Mouse (Mus musculus): ENCODE data around the gene Dchs2. TPM values are rescaled to one million over a fixed set of nuclear protein-coding genes. Genes with fewer than 3 reads are reported as not detected.

Gene Dchs2
- polyA plus RNA-seq, 1 experiment from 2014 or later: 0.92 TPM

DNA sequence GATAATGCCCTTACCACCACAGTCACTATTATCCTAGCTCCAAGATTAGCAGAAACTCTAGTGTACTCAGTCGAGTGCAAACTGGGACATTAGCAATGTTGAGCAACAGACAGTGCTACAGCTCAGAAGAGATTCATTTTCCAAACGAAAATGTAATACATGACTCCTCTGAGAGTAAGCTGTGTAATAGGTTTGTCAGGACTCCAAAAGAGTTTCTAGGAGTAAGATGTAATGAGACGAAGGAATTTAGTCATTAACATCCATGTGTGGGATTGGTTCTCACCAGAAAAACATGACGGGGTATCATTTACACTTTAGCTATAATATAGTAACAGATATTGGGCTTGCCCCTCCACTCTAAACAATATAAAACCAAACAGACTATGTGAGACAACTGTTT, 90.3 kb downstream of the Dchs2 start:
- Histone ChIP-seq H3K4me1 (no peaks in the 10 kb centered on the region), H3K4me2 (no peak overlapping the region), H3K36me3 (replicated peaks) (no peaks in the 10 kb centered on the region), H3K27me3 (replicated peaks) (no peaks in the 10 kb centered on the region), H3K4me3 (no peak overlapping the region), H3K9me3 (no peaks in the 10 kb centered on the region), H3K9ac (no peak overlapping the region), H3K27ac (no peak overlapping the region)
- WGBS: 88% methylated on average over 4 of the region's 4 CpGs
- ATAC-seq (replicated peaks): no peak

GRCm38 (mm10) chr3:83220101-83220500, 92.4 kb downstream of the Dchs2 start:
- WGBS: 92% methylated on average over 2 of the region's 2 CpGs
- no peak for ATAC-seq (replicated peaks)
- Histone ChIP-seq H3K27me3 (replicated peaks) (no peaks in the 10 kb centered on the region), H3K36me3 (replicated peaks) (no peaks in the 10 kb centered on the region), H3K4me1 (no peaks in the 10 kb centered on the region), H3K27ac (no peak overlapping the region), H3K4me3 (no peak overlapping the region), H3K9ac (no peak overlapping the region), H3K9me3 (no peaks in the 10 kb centered on the region), H3K4me2 (no peak overlapping the region)

GRCm38 (mm10) chr3:83222125-83222524, 94.4 kb downstream of the Dchs2 start:
- Histone ChIP-seq H3K27me3 (replicated peaks) (no peaks in the 10 kb centered on the region), H3K4me3 (no peak overlapping the region), H3K9ac (no peak overlapping the region), H3K36me3 (replicated peaks) (no peaks in the 10 kb centered on the region), H3K9me3 (no peaks in the 10 kb centered on the region), H3K27ac (no peak overlapping the region), H3K4me1 (no peaks in the 10 kb centered on the region), H3K4me2 (no peak overlapping the region)
- 71% methylated on average over 5 of the region's 5 CpGs for WGBS
- ATAC-seq (replicated peaks): no peak

DNA sequence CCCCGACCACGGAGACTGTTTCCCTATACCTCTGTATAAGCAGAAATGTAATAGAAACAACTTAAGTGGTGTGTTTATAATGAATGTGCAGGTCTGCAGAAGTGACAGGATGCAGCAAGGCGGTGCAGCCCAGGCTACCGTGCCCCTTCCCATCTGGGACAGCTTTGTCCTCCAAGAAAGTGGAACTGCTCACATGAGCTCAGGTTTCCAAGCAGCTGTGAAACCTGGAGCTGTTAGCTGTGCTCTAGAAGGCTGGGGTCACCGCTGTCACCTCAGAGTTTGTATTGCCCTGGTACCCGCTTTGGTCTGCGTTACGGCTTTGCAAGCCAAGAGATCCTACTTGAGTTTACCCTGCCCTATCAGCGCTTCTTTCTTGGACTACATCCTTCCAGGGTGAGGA, 100.6 kb downstream of the Dchs2 start:
- Histone ChIP-seq H3K4me2 (no peak overlapping the region), H3K4me3 (no peak overlapping the region), H3K36me3 (replicated peaks) (no peaks in the 10 kb centered on the region), H3K9ac (no peak overlapping the region), H3K4me1 (no peaks in the 10 kb centered on the region), H3K27ac (no peak overlapping the region), H3K9me3 (no peaks in the 10 kb centered on the region), H3K27me3 (replicated peaks) (no peaks in the 10 kb centered on the region)
- ATAC-seq (replicated peaks): no peak
- WGBS: 86% methylated on average over 9 of the region's 9 CpGs

DNA sequence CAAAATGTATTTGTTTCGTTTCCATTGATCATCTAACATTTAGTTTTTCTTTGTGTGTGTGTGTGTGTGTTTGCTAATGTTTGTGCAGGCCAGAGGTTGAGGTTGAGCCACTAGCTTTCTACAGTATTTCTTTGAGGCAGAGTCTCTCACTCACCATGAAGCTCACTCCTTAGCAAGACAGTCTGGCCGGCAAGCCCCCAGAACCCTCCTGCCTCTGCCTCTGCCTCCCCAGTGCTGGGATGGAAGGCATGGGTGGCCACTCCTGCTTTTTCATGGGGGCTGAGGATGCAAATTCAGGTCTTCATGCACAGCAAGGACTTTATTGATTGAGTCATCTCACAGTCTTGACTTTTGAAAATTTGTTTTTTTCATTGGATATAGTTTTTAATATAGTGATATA, 102.6 kb downstream of the Dchs2 start:
- Histone ChIP-seq H3K9me3 (no peaks in the 10 kb centered on the region), H3K4me3 (no peak overlapping the region), H3K4me2 (no peak overlapping the region), H3K36me3 (replicated peaks) (no peaks in the 10 kb centered on the region), H3K27me3 (replicated peaks) (no peaks in the 10 kb centered on the region), H3K27ac (no peak overlapping the region), H3K4me1 (no peaks in the 10 kb centered on the region), H3K9ac (no peak overlapping the region)
- WGBS: 89% methylated on average over 2 of the region's 2 CpGs
- no peak for ATAC-seq (replicated peaks)

DNA sequence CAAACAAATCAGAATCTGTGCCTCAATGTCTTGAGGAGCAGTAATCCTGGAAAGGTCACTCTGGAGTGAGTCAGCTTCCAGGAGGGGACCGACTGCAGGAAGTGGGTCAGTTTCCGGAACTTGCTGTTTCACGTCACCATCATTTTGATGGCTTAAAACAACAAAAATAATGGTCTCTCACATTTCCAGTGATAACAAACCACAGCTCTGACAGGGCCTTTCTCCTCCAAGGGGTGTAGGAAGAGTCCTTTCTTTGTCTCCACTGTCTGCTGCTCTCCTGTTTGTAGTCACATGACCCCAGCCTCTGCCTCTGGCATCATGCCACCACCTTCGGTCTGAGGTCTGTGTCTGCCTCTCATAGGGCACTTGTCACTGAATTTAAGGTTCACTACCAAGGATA, 106.7 kb downstream of the Dchs2 start:
- H3K4me2 ChIP-seq: no peak overlapping the region
- no peak overlapping the region for H3K9ac ChIP-seq
- no peaks in the 10 kb centered on the region for H3K27me3 ChIP-seq (replicated peaks)
- H3K4me3 ChIP-seq: no peak overlapping the region
- no peaks in the 10 kb centered on the region for H3K9me3 ChIP-seq
- WGBS: 73% methylated on average over 4 of the region's 4 CpGs
- no peak for ATAC-seq (replicated peaks)
- no peaks in the 10 kb centered on the region for H3K36me3 ChIP-seq (replicated peaks)
- H3K4me1 ChIP-seq: no peaks in the 10 kb centered on the region
- H3K27ac ChIP-seq: no peak overlapping the region

DNA sequence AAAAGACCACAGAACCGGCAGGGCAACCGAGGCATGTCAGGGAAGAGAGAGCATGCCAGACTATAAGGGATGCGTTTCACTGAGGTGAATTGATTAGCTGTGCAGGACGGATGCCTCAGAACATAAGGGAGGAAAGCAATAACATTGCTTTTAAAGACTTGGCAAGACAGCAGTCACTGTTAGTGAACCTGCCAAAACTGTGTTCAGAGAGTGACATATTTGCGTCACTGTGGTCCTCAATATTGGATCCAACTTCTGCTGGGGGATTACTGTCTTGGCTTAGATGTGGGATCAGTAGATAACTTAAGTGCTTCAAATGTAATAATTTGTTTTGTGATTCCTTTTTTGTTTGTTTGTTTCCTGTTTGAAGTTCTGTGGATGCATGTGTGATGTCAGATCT, 107.3 kb downstream of the Dchs2 start:
- Histone ChIP-seq H3K4me1 (no peaks in the 10 kb centered on the region), H3K9me3 (no peaks in the 10 kb centered on the region), H3K9ac (no peak overlapping the region), H3K4me2 (no peak overlapping the region), H3K4me3 (no peak overlapping the region), H3K27ac (no peak overlapping the region), H3K36me3 (replicated peaks) (no peaks in the 10 kb centered on the region), H3K27me3 (replicated peaks) (no peaks in the 10 kb centered on the region)
- WGBS: 81% methylated on average over 5 of the region's 5 CpGs
- ATAC-seq (replicated peaks): no peak

DNA sequence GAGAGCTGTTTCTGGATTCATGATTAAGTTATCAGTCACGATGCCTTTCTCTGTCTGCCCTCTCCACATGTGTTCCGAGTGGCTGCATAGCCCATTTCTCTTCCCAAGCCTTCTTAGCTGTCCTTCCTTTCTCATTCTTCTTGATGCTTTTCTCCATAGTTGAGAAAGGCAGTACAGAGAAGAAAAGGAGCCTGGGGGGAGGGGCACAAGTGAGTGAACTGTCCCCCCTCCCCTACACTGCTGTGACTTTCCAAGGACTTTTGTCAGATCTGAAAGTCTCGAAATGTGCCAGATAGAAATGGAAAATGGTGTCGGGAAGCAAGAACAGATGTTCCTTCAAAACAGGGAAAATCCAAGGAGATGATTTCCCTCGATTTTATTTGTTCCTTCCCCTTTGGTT, 118.8 kb downstream of the Dchs2 start:
- no peak for ATAC-seq (replicated peaks)
- no peaks in the 10 kb centered on the region for H3K36me3 ChIP-seq (replicated peaks)
- no peaks in the 10 kb centered on the region for H3K27me3 ChIP-seq (replicated peaks)
- H3K9ac ChIP-seq: no peak overlapping the region
- H3K4me2 ChIP-seq: no peak overlapping the region
- 59% methylated on average over 5 of the region's 5 CpGs for WGBS
- no peak overlapping the region for H3K27ac ChIP-seq
- H3K4me1 ChIP-seq: no peaks in the 10 kb centered on the region
- H3K9me3 ChIP-seq: no peaks in the 10 kb centered on the region
- no peak overlapping the region for H3K4me3 ChIP-seq

GRCm38 (mm10) chr3:83250001-83250545, 122.3 kb downstream of the Dchs2 start:
- 88% methylated on average over 4 of the region's 4 CpGs for WGBS
- H3K9me3 ChIP-seq: no peaks in the 10 kb centered on the region
- H3K4me2 ChIP-seq: no peak overlapping the region
- no peak overlapping the region for H3K9ac ChIP-seq
- no peak for ATAC-seq (replicated peaks)
- H3K4me3 ChIP-seq: no peak overlapping the region
- no peaks in the 10 kb centered on the region for H3K4me1 ChIP-seq
- no peaks in the 10 kb centered on the region for H3K36me3 ChIP-seq (replicated peaks)
- no peaks in the 10 kb centered on the region for H3K27me3 ChIP-seq (replicated peaks)
- H3K27ac ChIP-seq: no peak overlapping the region

- Histone ChIP-seq H3K9ac (no peak overlapping the region), H3K4me1 (no peaks in the 10 kb centered on the region), H3K27me3 (replicated peaks) (no peaks in the 10 kb centered on the region), H3K36me3 (replicated peaks) (no peaks in the 10 kb centered on the region), H3K4me2 (no peak overlapping the region), H3K4me3 (no peak overlapping the region), H3K9me3 (no peaks in the 10 kb centered on the region), H3K27ac (no peak overlapping the region)
- no peak for ATAC-seq (replicated peaks)
- WGBS: 82% methylated on average over 7 of the region's 7 CpGs
These were observed 124.2 kb downstream of the Dchs2 start for GRCm38 (mm10) chr3:83251899-83252298.

DNA sequence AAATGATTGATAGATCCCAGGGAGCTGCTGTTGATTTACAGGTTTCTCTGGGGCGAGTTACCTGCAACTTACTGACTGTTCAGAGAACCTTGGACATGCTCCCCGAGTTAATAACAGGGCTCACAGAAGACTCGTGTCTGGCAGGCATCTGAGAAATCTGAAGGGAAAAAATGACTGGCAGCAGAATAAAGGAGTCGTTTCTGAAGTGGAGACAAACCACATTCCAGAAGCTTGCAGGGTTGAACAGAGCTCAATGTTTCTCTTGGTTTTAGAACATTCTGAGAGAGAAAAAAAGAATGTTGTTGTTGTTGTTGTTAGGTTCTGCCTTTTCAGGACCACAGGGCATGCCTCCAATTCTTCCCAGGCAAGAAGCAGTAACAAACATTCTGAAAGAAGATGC, 131.7 kb downstream of the Dchs2 start:
- ATAC-seq (replicated peaks): no peak
- WGBS: 64% methylated on average over 4 of the region's 4 CpGs
- no peak overlapping the region for H3K4me2 ChIP-seq
- H3K9ac ChIP-seq: no peak overlapping the region
- H3K4me1 ChIP-seq: no peaks in the 10 kb centered on the region
- H3K27ac ChIP-seq: no peak overlapping the region
- H3K9me3 ChIP-seq: no peaks in the 10 kb centered on the region
- H3K4me3 ChIP-seq: no peak overlapping the region
- H3K36me3 ChIP-seq (replicated peaks): no peaks in the 10 kb centered on the region
- no peaks in the 10 kb centered on the region for H3K27me3 ChIP-seq (replicated peaks)

DNA sequence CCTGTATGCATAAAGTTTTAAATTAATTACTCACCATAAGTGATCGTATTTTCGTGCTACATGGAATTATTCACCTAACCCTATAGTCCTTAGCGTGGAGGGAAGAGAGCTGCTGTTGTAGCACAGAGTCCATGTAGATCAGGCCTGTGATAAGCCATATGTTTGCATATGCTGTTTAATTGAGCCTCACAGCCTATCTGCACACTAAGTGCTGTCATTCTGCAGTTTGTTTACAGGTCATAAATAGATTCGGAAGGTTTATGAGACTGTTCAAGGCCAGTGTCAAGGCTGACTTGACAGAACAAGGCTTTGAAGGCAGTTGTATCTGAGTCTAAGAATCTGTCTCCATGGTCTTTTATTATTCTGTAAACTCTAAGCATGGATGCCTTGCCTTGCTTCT, 138.3 kb downstream of the Dchs2 start:
- WGBS: 92% methylated on average over 4 of the region's 4 CpGs
- H3K4me2 ChIP-seq: no peak overlapping the region
- no peak for ATAC-seq (replicated peaks)
- H3K9me3 ChIP-seq: no peaks in the 10 kb centered on the region
- no peaks in the 10 kb centered on the region for H3K36me3 ChIP-seq (replicated peaks)
- no peak overlapping the region for H3K9ac ChIP-seq
- H3K27ac ChIP-seq: no peak overlapping the region
- H3K4me1 ChIP-seq: no peaks in the 10 kb centered on the region
- no peaks in the 10 kb centered on the region for H3K27me3 ChIP-seq (replicated peaks)
- H3K4me3 ChIP-seq: no peak overlapping the region

- Histone ChIP-seq H3K4me1 (peaks cover 6% of the 10 kb centered on the region; the same call in 1 of the 2 replicates), H3K9me3 (no peaks in the 10 kb centered on the region), H3K27ac (no peak overlapping the region), H3K9ac (no peak overlapping the region), H3K36me3 (replicated peaks) (no peaks in the 10 kb centered on the region), H3K27me3 (replicated peaks) (no peaks in the 10 kb centered on the region), H3K4me3 (no peak overlapping the region), H3K4me2 (no peak overlapping the region)
- ATAC-seq (replicated peaks): no peak
- WGBS: 89% methylated on average over 14 of the region's 14 CpGs
These were observed 142.5 kb downstream of the Dchs2 start for GRCm38 (mm10) chr3:83270228-83270627.

All from midbrain, embryonic 15.5 days (tissue).